Comparison of ENCODE assay signal across 9 mouse cellular contexts in genomic region chr9:64533488-64534119, GRCm38 (mm10).
DNase-seq lines count a peak whose midpoint lies in the region; ATAC-seq lines count a peak whose summit lies in the region.
"Had no signal": no experiment of that assay in that cellular context is flagged by ENCODE, and none has a peak within 500 bp of the region (broad histone marks: within the 10 kb centered on the region; RNA-seq: fewer than 3 reads in every experiment).

No protein-coding gene starts in this region.

- 36% methylated on average over 15 of the region's 15 CpGs for WGBS in kidney, embryonic 15.5 days
- 15% methylated on average over 15 of the region's 15 CpGs for WGBS in midbrain, embryonic 16.5 days

- H3K4me2 ChIP-seq in kidney, embryonic 15.5 days: no peak overlapping the region
- H3K4me2 ChIP-seq in midbrain, embryonic 16.5 days (ENCODE audit: low read length): no peak overlapping the region
- H3K4me2 ChIP-seq: limb, embryonic 15.5 days had no signal

- no peak for DNase-seq in kidney, adult 11 months
- peak; percentile 86 for DNase-seq in c-Kit-negative CD71-positive TER-119-positive erythroid progenitor cells, embryonic 14.5 days (ENCODE audit: low read depth, low spot score)
- DNase-seq in adrenal gland, postnatal 14 days: no peak
- DNase-seq in ovary, adult 18-20 months (ENCODE audit: low spot score): no peak

- H3K27ac ChIP-seq in kidney, embryonic 15.5 days: no peak overlapping the region
- peak overlapping the region; percentile 43; the same call in 1 of the 2 replicates for H3K27ac ChIP-seq in midbrain, embryonic 16.5 days (ENCODE audit: low read length)
- H3K27ac ChIP-seq: limb, embryonic 15.5 days had no signal

- no peak overlapping the region for H3K4me3 ChIP-seq in kidney, embryonic 15.5 days (replicated peaks)
- H3K4me3 ChIP-seq in midbrain, embryonic 16.5 days (ENCODE audit: low read depth, low read length): no peak overlapping the region
- H3K4me3 ChIP-seq: limb, embryonic 15.5 days had no signal

- H3K36me3 ChIP-seq in kidney, embryonic 15.5 days: no peaks in the 10 kb centered on the region
- H3K36me3 ChIP-seq in midbrain, embryonic 16.5 days (ENCODE audit: control insufficient read depth, insufficient read depth, low read length): no peaks in the 10 kb centered on the region
- H3K36me3 ChIP-seq: limb, embryonic 15.5 days had no signal

- H3K9me3 ChIP-seq in kidney, embryonic 15.5 days (replicated peaks): no peaks in the 10 kb centered on the region
- no peaks in the 10 kb centered on the region for H3K9me3 ChIP-seq in midbrain, embryonic 16.5 days (replicated peaks; ENCODE audit: control insufficient read depth, low read length, poor library complexity, severe bottlenecking)
- H3K9me3 ChIP-seq: limb, embryonic 15.5 days had no signal

- peaks cover 14% of the 10 kb centered on the region for H3K27me3 ChIP-seq in kidney, embryonic 15.5 days
- no peaks in the 10 kb centered on the region for H3K27me3 ChIP-seq in midbrain, embryonic 16.5 days (ENCODE audit: control insufficient read depth, insufficient read depth, low read depth, low read length)
- H3K27me3 ChIP-seq: limb, embryonic 15.5 days had no signal

- ATAC-seq in kidney, embryonic 15.5 days (replicated peaks; ENCODE audit: low FRiP score): peak; percentile 76
- peak; percentile 79 for ATAC-seq in erythroid progenitor cell, adult 5-6 weeks (replicated peaks; ENCODE audit: low FRiP score, poor library complexity, severe bottlenecking)
- ATAC-seq in midbrain, embryonic 16.5 days: 0 out of 2 replicates have a peak, but pooled peaks have one; percentile 46
- ATAC-seq in inflammation-experienced regulatory T-cells, adult 6 months: no peak

- no peak overlapping the region for H3K9ac ChIP-seq in kidney, embryonic 15.5 days
- H3K9ac ChIP-seq in midbrain, embryonic 16.5 days (ENCODE audit: low read depth, low read length): no peak overlapping the region
- H3K9ac ChIP-seq: limb, embryonic 15.5 days had no signal

- peaks cover 25% of the 10 kb centered on the region for H3K4me1 ChIP-seq in kidney, embryonic 15.5 days
- peaks cover 14% of the 10 kb centered on the region for H3K4me1 ChIP-seq in midbrain, embryonic 16.5 days (ENCODE audit: control insufficient read depth, insufficient read depth, low read length)
